Mouse (Mus musculus) liver, adult 2 months (tissue): ENCODE results near the gene Tada3. TPM values are rescaled to one million over a fixed set of nuclear protein-coding genes. Genes with fewer than 3 reads are reported as not detected.

Source experiments
- DNase-seq: peaks from one replicate; pipeline ENCODE4 v3.0.0-alpha.2; 2011; ENCODE audit warnings: low read depth, low spot score; ENCODE audit errors: extremely low read depth
- H3K27ac ChIP-seq: fragments of 200-500 bp; replicated peaks from 2 replicates; pipeline ENCODE4 v1.5.1; 2012; ENCODE audit warnings: low read depth, mild to moderate bottlenecking, control low read depth, inconsistent platforms, low read length; ENCODE audit not compliant: insufficient read depth
- H3K27me3 ChIP-seq: fragments of 200-500 bp; 2 replicates; pipeline ENCODE4 v1.6.1; 2012; ENCODE audit warnings: mild to moderate bottlenecking, moderate library complexity, low read length, inconsistent platforms; ENCODE audit not compliant: control insufficient read depth, insufficient read depth
- H3K36me3 ChIP-seq: fragments of 200-500 bp; 2 replicates; pipeline ENCODE4 v1.6.1; 2012; ENCODE audit warnings: low read length, inconsistent platforms; ENCODE audit not compliant: control insufficient read depth, insufficient read depth
- H3K4me1 ChIP-seq: fragments of 200-500 bp; 2 replicates; pipeline ENCODE4 v1.6.1; 2011; ENCODE audit warnings: low read length; ENCODE audit not compliant: control insufficient read depth, insufficient read depth
- H3K4me3 ChIP-seq: fragments of 200-500 bp; 2 replicates; pipeline ENCODE4 v1.5.1; 2011; ENCODE audit warnings: low read depth, mild to moderate bottlenecking, control low read depth, low read length, moderate library complexity; ENCODE audit not compliant: insufficient read depth
- H3K79me2 ChIP-seq: fragments of 200-500 bp; 2 replicates; pipeline ENCODE4 v1.6.1; 2012; ENCODE audit warnings: inconsistent platforms, mild to moderate bottlenecking, low read length, moderate library complexity; ENCODE audit not compliant: control insufficient read depth, insufficient read depth
- H3K9ac ChIP-seq: fragments of 200-500 bp; 2 replicates; pipeline ENCODE4 v1.6.1; 2012; ENCODE audit warnings: low read depth, mild to moderate bottlenecking, control low read depth, inconsistent platforms, low read length
- CTCF ChIP-seq: fragments of 200-500 bp; IDR thresholded peaks from 2 replicates; pipeline ENCODE4 v1.5.1; 2011; ENCODE audit warnings: low read depth, low read length, control low read depth
- POLR2A ChIP-seq: fragments of 200-500 bp; IDR thresholded peaks from 2 replicates; pipeline ENCODE4 v1.6.1; 2011; ENCODE audit warnings: low read length, control low read depth; ENCODE audit not compliant: insufficient read depth; ENCODE audit errors: extremely low read depth
- WGBS: fragments of 180-500 bp; shearing (Covaris S2); methylation state at CpG from one replicate; pipeline ENCODE4 v1.1.7; 2018; 5-methylcytosine and 5-hydroxymethylcytosine counted together
- polyA plus RNA-seq: library from polyadenylated mRNA; depleted of rRNA; stranded (reverse); fragments of >200 nt; gene quantifications from 2 replicates; pipeline ENCODE4 v1.2.3, GENCODE M21; 2012
- total RNA-seq: library from RNA; depleted of rRNA; stranded (reverse); fragments of >200 nt; gene quantifications from 2 replicates; pipeline ENCODE4 v1.2.3, GENCODE M21; 2014

Gene Tada3
- total and polyA plus RNA-seq, 2 experiments, result 5.2 to 8.4 TPM

GRCm38 (mm10) chr6:113361476-113361875 is 16.2 kb downstream of the Tada3 start:
- DNase-seq, result no peak
- no peak for TF ChIP-seq CTCF
- TF ChIP-seq POLR2A, result no peak
- WGBS, result 82% methylated on average over 4 of the region's 4 CpGs
- Histone ChIP-seq H3K4me3 (no peak overlapping the region), H3K27ac (no peak overlapping the region), H3K4me1 (peaks cover 3% of the 10 kb centered on the region), H3K27me3 (no peaks in the 10 kb centered on the region), H3K79me2 (no peaks in the 10 kb centered on the region), H3K9ac (no peak overlapping the region), H3K36me3 (no peaks in the 10 kb centered on the region)

DNA sequence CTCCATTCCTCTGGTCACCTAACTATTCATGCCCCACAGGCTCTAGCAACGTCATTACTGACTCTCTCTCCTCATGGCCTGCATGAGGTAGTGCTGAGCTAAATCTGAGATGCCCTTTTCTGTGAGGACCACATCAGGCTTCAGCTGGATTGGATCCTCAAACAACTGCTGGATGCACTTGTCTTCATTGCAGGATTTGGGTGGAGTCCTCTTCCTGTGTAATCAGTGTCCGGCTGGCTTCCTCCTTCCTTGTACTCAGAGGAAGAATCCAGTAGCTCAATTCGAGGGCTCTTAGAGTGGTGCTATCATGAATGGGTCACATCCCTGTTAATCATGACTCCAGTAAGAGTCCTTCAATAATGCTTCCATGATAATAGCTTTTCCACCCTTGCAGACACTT is 24.0 kb downstream of the Tada3 start:
- Histone ChIP-seq H3K27me3 (no peaks in the 10 kb centered on the region), H3K4me3 (no peak overlapping the region), H3K79me2 (no peaks in the 10 kb centered on the region), H3K27ac (no peak overlapping the region), H3K36me3 (no peaks in the 10 kb centered on the region), H3K4me1 (peaks cover 1% of the 10 kb centered on the region; the same call in 1 of the 2 replicates), H3K9ac (no peak overlapping the region)
- TF ChIP-seq POLR2A, result no peak
- no peak for TF ChIP-seq CTCF
- 72% methylated on average over 3 of the region's 3 CpGs for WGBS
- DNase-seq, result no peak

GRCm38 (mm10) chr6:113352820-113353219 is 24.9 kb downstream of the Tada3 start:
- Histone ChIP-seq H3K27me3 (no peaks in the 10 kb centered on the region), H3K27ac (no peak overlapping the region), H3K4me3 (no peak overlapping the region), H3K79me2 (no peaks in the 10 kb centered on the region), H3K4me1 (peaks cover 1% of the 10 kb centered on the region; the same call in 1 of the 2 replicates), H3K36me3 (no peaks in the 10 kb centered on the region), H3K9ac (no peak overlapping the region)
- WGBS, result 80% methylated on average over 3 of the region's 3 CpGs
- TF ChIP-seq POLR2A, result no peak
- TF ChIP-seq CTCF, result no peak
- no peak for DNase-seq

- Histone ChIP-seq H3K4me1 (peaks cover 1% of the 10 kb centered on the region; the same call in 1 of the 2 replicates), H3K79me2 (no peaks in the 10 kb centered on the region), H3K4me3 (no peak overlapping the region), H3K27me3 (no peaks in the 10 kb centered on the region), H3K36me3 (no peaks in the 10 kb centered on the region), H3K9ac (no peak overlapping the region), H3K27ac (no peak overlapping the region; the same call in 1 of the 2 replicates)
- no peak for DNase-seq
- 56% methylated on average over 10 of the region's 10 CpGs for WGBS
- no peak for TF ChIP-seq CTCF
- no peak for TF ChIP-seq POLR2A
Measured at GRCm38 (mm10) chr6:113351653-113352052, 26.0 kb downstream of the Tada3 start.

- H3K27ac ChIP-seq, result no peak overlapping the region
- WGBS, result 52% methylated on average over 1 of the region's 1 CpGs
- H3K4me3 ChIP-seq, result no peak overlapping the region
- no peaks in the 10 kb centered on the region for H3K27me3 ChIP-seq
- peaks cover 1% of the 10 kb centered on the region; the same call in 1 of the 2 replicates for H3K4me1 ChIP-seq
- DNase-seq, result no peak
- H3K9ac ChIP-seq, result no peak overlapping the region
- TF ChIP-seq CTCF, result no peak
- TF ChIP-seq POLR2A, result no peak
- H3K36me3 ChIP-seq, result no peaks in the 10 kb centered on the region
- no peaks in the 10 kb centered on the region for H3K79me2 ChIP-seq
Measured at GRCm38 (mm10) chr6:113351161-113351560, 26.5 kb downstream of the Tada3 start.

DNA sequence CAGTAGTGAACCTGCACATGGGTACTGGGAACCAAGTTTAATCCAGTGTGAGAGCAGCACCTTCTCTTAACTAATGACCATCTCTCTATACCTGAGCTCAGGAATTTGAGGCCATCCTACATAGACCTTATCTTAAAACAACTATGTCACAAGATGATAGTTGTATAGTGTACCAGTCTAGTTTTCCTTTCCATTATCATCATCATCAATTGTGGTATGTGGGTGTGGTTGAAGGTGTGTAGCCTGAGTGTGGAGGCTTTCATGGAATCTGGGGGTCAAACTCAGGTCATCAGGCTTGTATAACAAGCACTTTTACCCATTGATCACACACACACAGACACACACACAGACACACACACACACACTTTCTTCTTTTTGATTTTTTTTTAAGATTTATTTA is 27.1 kb downstream of the Tada3 start:
- no peak for TF ChIP-seq CTCF
- no peak for TF ChIP-seq POLR2A
- H3K9ac ChIP-seq, result no peak overlapping the region
- no peak overlapping the region for H3K4me3 ChIP-seq
- H3K27ac ChIP-seq, result no peak overlapping the region
- no peaks in the 10 kb centered on the region for H3K79me2 ChIP-seq
- no peak for DNase-seq
- no peaks in the 10 kb centered on the region for H3K36me3 ChIP-seq
- H3K4me1 ChIP-seq, result peaks cover 1% of the 10 kb centered on the region; the same call in 1 of the 2 replicates
- no peaks in the 10 kb centered on the region for H3K27me3 ChIP-seq
